Mouse (Mus musculus): Measurements from ENCODE around the gene Etv2. TPM values are rescaled to one million over a fixed set of nuclear protein-coding genes. Genes with fewer than 3 reads are reported as not detected.

The Etv2 gene
- total RNA-seq, 1 experiment from 2014 or later: not detected

GRCm38 (mm10) chr7:30615049-30615760, 20.4 kb downstream of the Etv2 start:
- ATAC-seq (replicated peaks; ENCODE audit: insufficient number of reproducible peaks, low FRiP score, low TSS enrichment, poor library complexity, severe bottlenecking): no peak

- no peak; the same call in 1 of the 2 replicates for ATAC-seq (replicated peaks; ENCODE audit: insufficient number of reproducible peaks, low FRiP score, low TSS enrichment, poor library complexity, severe bottlenecking)
Observed at GRCm38 (mm10) chr7:30614454-30614853, 21.2 kb downstream of the Etv2 start.

- peak; percentile 62 for ATAC-seq (replicated peaks; ENCODE audit: insufficient number of reproducible peaks, low FRiP score, low TSS enrichment, poor library complexity, severe bottlenecking)
Observed at GRCm38 (mm10) chr7:30613529-30614112, 22.0 kb downstream of the Etv2 start.

GRCm38 (mm10) chr7:30612654-30613402, 22.8 kb downstream of the Etv2 start, which contains the start of gene Upk1a:
TSS of gene Upk1a (minus strand) at chr7:30612847.
- no peak for ATAC-seq (replicated peaks; ENCODE audit: insufficient number of reproducible peaks, low FRiP score, low TSS enrichment, poor library complexity, severe bottlenecking)

- no peak for ATAC-seq (replicated peaks; ENCODE audit: insufficient number of reproducible peaks, low FRiP score, low TSS enrichment, poor library complexity, severe bottlenecking)
Observed at GRCm38 (mm10) chr7:30610043-30610442, 25.6 kb downstream of the Etv2 start.

- ATAC-seq (replicated peaks; ENCODE audit: insufficient number of reproducible peaks, low FRiP score, low TSS enrichment, poor library complexity, severe bottlenecking): no peak
Observed at GRCm38 (mm10) chr7:30608476-30608875, 27.2 kb downstream of the Etv2 start.

GRCm38 (mm10) chr7:30607706-30608309, 27.8 kb downstream of the Etv2 start:
- 0 out of 2 replicates have a peak, but pooled peaks have one; percentile 68 for ATAC-seq (replicated peaks; ENCODE audit: insufficient number of reproducible peaks, low FRiP score, low TSS enrichment, poor library complexity, severe bottlenecking)

DNA sequence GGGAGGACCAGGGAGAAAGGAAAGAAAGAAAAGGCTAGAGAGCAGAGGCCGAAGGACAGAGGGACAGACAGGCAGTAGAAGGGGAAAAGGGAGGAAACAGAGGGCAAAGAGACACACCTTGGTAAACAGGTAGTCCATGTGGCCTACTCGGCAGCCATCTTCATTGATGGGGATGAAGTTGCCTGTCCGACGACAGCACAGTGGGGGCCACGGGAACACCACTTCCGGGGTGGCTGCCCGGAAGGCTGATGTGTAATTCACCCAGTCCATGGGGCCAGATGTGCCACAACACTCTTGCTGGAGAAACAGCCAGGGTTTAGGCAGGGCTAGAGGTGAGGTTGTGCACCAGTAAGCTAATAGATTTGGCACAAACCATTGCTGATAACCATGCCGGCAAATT, 30.7 kb downstream of the Etv2 start:
- ATAC-seq (replicated peaks; ENCODE audit: insufficient number of reproducible peaks, low FRiP score, low TSS enrichment, poor library complexity, severe bottlenecking): no peak

GRCm38 (mm10) chr7:30604424-30604823, 31.2 kb downstream of the Etv2 start:
- no peak for ATAC-seq (replicated peaks; ENCODE audit: insufficient number of reproducible peaks, low FRiP score, low TSS enrichment, poor library complexity, severe bottlenecking)

GRCm38 (mm10) chr7:30602583-30602982, 33.1 kb downstream of the Etv2 start:
- ATAC-seq (replicated peaks; ENCODE audit: insufficient number of reproducible peaks, low FRiP score, low TSS enrichment, poor library complexity, severe bottlenecking): no peak

GRCm38 (mm10) chr7:30600651-30601050, 35.0 kb downstream of the Etv2 start:
- ATAC-seq (replicated peaks; ENCODE audit: insufficient number of reproducible peaks, low FRiP score, low TSS enrichment, poor library complexity, severe bottlenecking): no peak

DNA sequence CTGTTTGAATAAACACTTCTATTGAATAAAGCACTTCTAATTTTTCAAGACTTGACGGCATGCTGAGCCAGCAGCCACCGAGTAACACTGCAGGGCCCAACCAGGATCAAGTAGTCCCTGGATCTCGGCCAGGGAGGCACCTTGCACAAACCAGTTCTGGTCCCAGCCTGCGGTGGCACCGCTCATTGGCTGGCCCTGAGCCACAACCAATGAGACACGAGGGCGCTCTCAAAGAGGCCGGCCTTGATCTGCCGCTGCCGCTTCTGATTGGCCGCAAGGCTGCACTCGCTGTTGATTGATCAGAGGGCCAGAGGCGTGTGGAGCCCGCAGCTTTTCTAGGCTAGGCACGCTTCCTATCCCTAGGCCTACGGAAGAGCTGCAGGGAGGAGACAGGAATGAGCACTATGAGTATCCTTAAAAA, 35.7 kb downstream of the Etv2 start:
- peak; percentile 93 for ATAC-seq (replicated peaks; ENCODE audit: insufficient number of reproducible peaks, low FRiP score, low TSS enrichment, poor library complexity, severe bottlenecking)

GRCm38 (mm10) chr7:30598786-30599185, 36.9 kb downstream of the Etv2 start, which contains the start of gene Zbtb32:
TSS of gene Zbtb32 (minus strand) at chr7:30598909.
- ATAC-seq (replicated peaks; ENCODE audit: insufficient number of reproducible peaks, low FRiP score, low TSS enrichment, poor library complexity, severe bottlenecking): no peak

GRCm38 (mm10) chr7:30596811-30597210, 38.8 kb downstream of the Etv2 start:
- no peak for ATAC-seq (replicated peaks; ENCODE audit: insufficient number of reproducible peaks, low FRiP score, low TSS enrichment, poor library complexity, severe bottlenecking)

GRCm38 (mm10) chr7:30596093-30596492, 39.6 kb downstream of the Etv2 start:
- no peak for ATAC-seq (replicated peaks; ENCODE audit: insufficient number of reproducible peaks, low FRiP score, low TSS enrichment, poor library complexity, severe bottlenecking)

DNA sequence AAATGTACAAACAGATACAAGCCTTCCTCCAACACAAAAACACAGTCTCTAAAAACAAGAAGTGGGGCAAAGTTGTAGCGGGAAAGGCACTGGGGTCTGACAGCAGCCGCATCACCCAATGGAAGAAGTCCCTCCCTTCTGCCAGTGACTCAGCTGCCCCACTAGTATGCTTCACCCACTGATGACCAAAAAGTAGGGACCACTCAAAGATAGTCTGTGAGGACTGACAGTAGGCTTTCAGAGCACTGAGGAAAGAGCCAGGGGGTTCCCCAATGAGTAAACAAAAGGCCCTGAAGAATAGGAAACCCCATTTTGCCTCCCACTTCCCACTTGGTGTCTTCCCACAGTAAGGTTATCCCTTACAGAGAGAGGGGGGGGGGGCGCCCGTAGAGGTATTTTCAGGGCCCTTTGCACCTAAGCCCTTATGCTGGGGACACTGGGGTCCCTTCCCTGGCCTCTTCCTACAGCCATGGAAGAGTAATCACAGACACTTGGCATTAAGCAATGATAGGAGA, 41.1 kb downstream of the Etv2 start:
- ATAC-seq (replicated peaks; ENCODE audit: insufficient number of reproducible peaks, low FRiP score, low TSS enrichment, poor library complexity, severe bottlenecking): no peak

DNA sequence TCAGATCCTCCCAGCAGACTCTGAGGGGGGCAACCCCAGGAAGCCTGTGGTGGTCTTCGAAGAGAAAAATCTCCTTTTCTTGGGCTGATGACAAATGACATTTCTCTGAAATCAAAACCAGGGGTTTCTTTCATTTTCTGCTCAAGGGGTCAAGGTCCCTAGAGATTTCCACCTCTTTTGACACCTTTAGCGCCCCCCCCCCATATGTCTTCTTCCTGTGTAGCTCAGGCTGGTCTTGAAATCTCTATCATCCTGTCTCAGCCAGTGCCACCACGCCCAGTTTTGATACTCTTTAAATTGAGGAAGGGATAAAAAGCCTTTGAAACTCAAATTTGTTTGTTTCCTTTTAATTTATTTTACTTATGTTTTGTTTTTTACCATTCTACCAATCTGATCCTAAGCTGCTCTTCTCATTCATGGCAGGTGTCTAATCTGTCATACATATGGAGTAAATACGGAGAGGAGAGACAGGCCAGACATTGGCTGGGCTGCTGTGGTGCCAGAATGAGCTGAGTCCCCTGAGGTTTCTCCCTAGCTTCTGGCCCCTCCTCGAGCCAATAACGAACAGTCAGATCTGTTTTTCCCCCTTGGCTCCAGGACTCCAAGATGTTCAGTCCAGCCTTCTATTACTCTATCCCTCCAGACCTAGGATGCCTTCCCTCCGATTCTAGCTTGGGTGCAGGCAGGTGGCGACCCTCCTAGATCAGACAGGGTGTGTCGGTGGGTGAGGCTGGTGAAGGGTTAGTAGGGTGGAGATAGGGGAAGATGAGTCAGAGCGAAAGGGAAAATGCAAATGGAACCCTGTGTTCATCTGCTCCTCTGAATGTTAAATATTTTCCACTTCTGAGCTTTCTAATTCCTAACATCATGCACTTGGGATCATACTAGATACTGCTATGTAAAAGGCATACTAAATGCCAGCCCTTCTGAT, 41.8 kb downstream of the Etv2 start:
- ATAC-seq (replicated peaks; ENCODE audit: insufficient number of reproducible peaks, low FRiP score, low TSS enrichment, poor library complexity, severe bottlenecking): no peak
